Mouse (Mus musculus) lung, postnatal 25 days (tissue): ENCODE results near the gene Mroh2b.

ENCODE experiments used
- DNase-seq: peaks from one replicate; pipeline ENCODE4 v3.0.0; 2022; ENCODE audit warnings: low spot score

Mroh2b gene

GRCm38 (mm10) chr15:4898437-4898836 lies at the start of gene Mroh2b:
Mroh2b (plus strand) TSS chr15:4898737.
- no peak for DNase-seq

- DNase-seq = no peak
These were observed 48.5 kb upstream of the Mroh2b start for GRCm38 (mm10) chr15:4850015-4850414.

GRCm38 (mm10) chr15:4894962-4895361 lies 3.6 kb upstream of the Mroh2b start:
- DNase-seq = no peak

DNA sequence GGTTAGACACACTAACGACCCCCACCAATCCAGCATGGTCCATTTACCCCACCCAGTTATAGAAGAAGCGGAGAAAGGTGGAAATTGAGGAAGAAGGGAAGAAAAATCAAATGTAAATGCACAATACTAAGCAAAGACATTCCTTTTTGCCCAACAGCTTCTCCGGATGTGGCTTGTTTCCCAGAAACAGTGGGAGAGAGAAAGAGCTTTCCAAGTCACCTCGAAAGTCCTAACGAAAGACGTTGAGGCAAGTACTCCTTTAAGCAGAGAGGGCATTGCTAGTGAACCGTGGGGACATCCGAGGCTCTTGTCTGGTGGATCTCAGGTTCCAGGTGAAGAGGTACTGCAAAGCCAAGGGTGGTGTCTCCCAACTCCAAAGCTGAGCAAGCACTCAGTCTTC lies 36.2 kb downstream of the Mroh2b start:
- no peak for DNase-seq

GRCm38 (mm10) chr15:4973355-4973754 lies 74.8 kb downstream of the Mroh2b start:
- DNase-seq = peak; percentile 20

DNA sequence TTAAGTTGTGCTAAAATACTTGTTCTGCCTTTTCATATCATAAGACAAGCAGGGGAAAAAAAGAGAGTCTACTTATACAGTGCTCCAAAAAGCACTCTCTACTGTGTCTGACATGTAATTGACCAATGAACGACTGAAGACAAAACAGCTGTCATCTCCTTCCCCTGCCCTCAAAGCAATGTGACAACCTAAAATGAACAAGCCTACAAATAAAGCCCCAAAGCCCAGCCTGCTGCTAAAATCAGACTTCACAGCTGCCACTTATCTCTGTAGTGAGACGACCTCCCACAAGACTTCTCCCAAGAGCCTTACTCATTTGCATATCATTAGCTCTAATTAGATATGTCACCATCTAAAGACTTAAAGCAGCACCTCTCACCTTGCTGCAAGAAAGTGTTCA lies 104.4 kb downstream of the Mroh2b start:
- DNase-seq = no peak

- DNase-seq = no peak
These were observed 105.1 kb downstream of the Mroh2b start for GRCm38 (mm10) chr15:5003503-5004196.

- no peak for DNase-seq
These were observed 111.1 kb downstream of the Mroh2b start for GRCm38 (mm10) chr15:5009644-5010107.
